Mouse (Mus musculus) C2C12 (cell line): ENCODE measurements around the gene Taok1. TPM values are rescaled to one million over a fixed set of nuclear protein-coding genes. Genes with fewer than 3 reads are reported as not detected.

ENCODE experiments used
- H3K27me3 ChIP-seq: one replicate; pipeline ENCODE4 v1.6.1; 2011; ENCODE audit not compliant: control insufficient read depth, insufficient read depth, insufficient read length
- H3K36me3 ChIP-seq: one replicate; pipeline ENCODE4 v1.6.1; 2011; ENCODE audit not compliant: control insufficient read depth, insufficient read depth
- H3K4me3 ChIP-seq: one replicate; pipeline ENCODE4 v1.5.1; 2011; ENCODE audit warnings: mild to moderate bottlenecking, control low read depth; ENCODE audit not compliant: poor library complexity, insufficient read depth, severe bottlenecking
- H3K79me2 ChIP-seq: one replicate; pipeline ENCODE4 v1.6.1; 2011; ENCODE audit not compliant: control insufficient read depth, insufficient read depth
- H3K79me3 ChIP-seq: one replicate; pipeline ENCODE4 v1.6.1; 2011; ENCODE audit warnings: low read depth, control low read depth
- H3ac ChIP-seq: one replicate; pipeline ENCODE3; 2011; ENCODE audit warnings: low read depth; ENCODE audit not compliant: control insufficient read depth, insufficient read length
- CEBPB ChIP-seq: IDR thresholded peaks from one replicate; pipeline ENCODE4 v1.6.1; 2011; ENCODE audit warnings: low read depth, mild to moderate bottlenecking, control low read depth, moderate library complexity
- CTCF ChIP-seq: IDR thresholded peaks from one replicate; pipeline ENCODE4 v1.5.1; 2011; ENCODE audit not compliant: control insufficient read depth, insufficient read depth, insufficient read length
- FOSL1 ChIP-seq: IDR thresholded peaks from one replicate; pipeline ENCODE4 v1.8.0; 2011; ENCODE audit warnings: mild to moderate bottlenecking, low read length; ENCODE audit not compliant: poor library complexity, insufficient read depth, severe bottlenecking
- MAX ChIP-seq: IDR thresholded peaks from one replicate; pipeline ENCODE4 v1.6.1; 2011; ENCODE audit warnings: mild to moderate bottlenecking, control low read depth
- MYOD1 ChIP-seq: IDR thresholded peaks from one replicate; pipeline ENCODE4 v1.6.1; 2011; ENCODE audit warnings: low read depth; ENCODE audit not compliant: control insufficient read depth, insufficient read length
- MYOG ChIP-seq: IDR thresholded peaks from one replicate; pipeline ENCODE4 v1.6.1; 2011; ENCODE audit not compliant: control insufficient read depth, insufficient read length; ENCODE audit errors: extremely low read depth
- USF1 ChIP-seq: IDR thresholded peaks from one replicate; pipeline ENCODE4 v1.6.1; 2011; ENCODE audit warnings: low read depth, mild to moderate bottlenecking, control low read depth, moderate library complexity
- polyA plus RNA-seq: library from polyadenylated mRNA; unstranded; fragments of >200 nt; fragmentation: generic; extraction: Trizol; gene quantifications from one replicate; pipeline ENCODE4 v1.2.1, GENCODE M21; 2012; ENCODE audit warnings: missing spikeins

Gene Taok1
- polyA plus RNA-seq, 1 experiment, result 5.1 TPM

- H3K79me2 ChIP-seq, result peaks cover 62% of the 10 kb centered on the region
These were observed 107.0 kb downstream of the Taok1 start for GRCm38 (mm10) chr11:77500361-77501325.

GRCm38 (mm10) chr11:77499354-77499753 is 108.3 kb downstream of the Taok1 start:
- Histone ChIP-seq H3K36me3 (peaks cover 64% of the 10 kb centered on the region), H3K79me2 (peaks cover 75% of the 10 kb centered on the region), H3K27me3 (no peaks in the 10 kb centered on the region), H3K79me3 (peaks cover 54% of the 10 kb centered on the region), H3K4me3 (no peak overlapping the region), H3ac (no peak overlapping the region)
- no peak for TF ChIP-seq USF1
- TF ChIP-seq CTCF, result no peak

More at GRCm38 (mm10) chr11:77500361-77501325, 107.0 kb downstream of the Taok1 start:
- Histone ChIP-seq H3K27me3 (no peaks in the 10 kb centered on the region), H3ac (no peak overlapping the region), H3K79me3 (peaks cover 41% of the 10 kb centered on the region), H3K4me3 (no peak overlapping the region), H3K36me3 (peaks cover 76% of the 10 kb centered on the region)
- TF ChIP-seq MAX, result no peak
- no peak for TF ChIP-seq MYOG
- no peak for TF ChIP-seq MYOD1
- no peak for TF ChIP-seq USF1
- TF ChIP-seq CEBPB, result no peak
- no peak for TF ChIP-seq FOSL1
- TF ChIP-seq CTCF, result no peak

- H3K4me3 ChIP-seq, result no peak overlapping the region
- TF ChIP-seq CTCF (no peak), CEBPB (no peak), FOSL1 (no peak), MYOD1 (no peak), USF1 (no peak), MAX (no peak), MYOG (no peak)
- peaks cover 83% of the 10 kb centered on the region for H3K79me2 ChIP-seq
- no peak overlapping the region for H3ac ChIP-seq
- no peaks in the 10 kb centered on the region for H3K27me3 ChIP-seq
- H3K36me3 ChIP-seq, result peaks cover 57% of the 10 kb centered on the region
- H3K79me3 ChIP-seq, result peaks cover 57% of the 10 kb centered on the region
These were observed 109.1 kb downstream of the Taok1 start for GRCm38 (mm10) chr11:77498261-77499139.

GRCm38 (mm10) chr11:77497851-77498250 is 109.8 kb downstream of the Taok1 start:
- H3K79me2 ChIP-seq, result peaks cover 86% of the 10 kb centered on the region
- H3ac ChIP-seq, result no peak overlapping the region
- no peak overlapping the region for H3K4me3 ChIP-seq
- no peaks in the 10 kb centered on the region for H3K27me3 ChIP-seq
- peaks cover 58% of the 10 kb centered on the region for H3K79me3 ChIP-seq
- TF ChIP-seq FOSL1 (no peak), CEBPB (no peak), USF1 (no peak), MYOG (no peak), CTCF (no peak), MYOD1 (no peak), MAX (no peak)
- peaks cover 50% of the 10 kb centered on the region for H3K36me3 ChIP-seq

- no peak for TF ChIP-seq CEBPB
These were observed 110.3 kb downstream of the Taok1 start for GRCm38 (mm10) chr11:77497341-77497756.

More at GRCm38 (mm10) chr11:77497341-77497756, 110.3 kb downstream of the Taok1 start:
- Histone ChIP-seq H3ac (no peak overlapping the region), H3K36me3 (peaks cover 45% of the 10 kb centered on the region), H3K79me3 (peaks cover 57% of the 10 kb centered on the region), H3K4me3 (no peak overlapping the region), H3K79me2 (peaks cover 86% of the 10 kb centered on the region), H3K27me3 (no peaks in the 10 kb centered on the region)
